Mouse (Mus musculus) liver, embryonic 14.5 days (tissue): ENCODE results near the gene Nbl1.

Source experiments
- CTCF ChIP-seq: IDR thresholded peaks from 2 replicates; pipeline ENCODE4 v1.5.1; 2016; ENCODE audit warnings: antibody characterized with exemption, low read depth, control low read depth
- EP300 ChIP-seq: IDR thresholded peaks from 2 replicates; pipeline ENCODE4 v1.6.1; 2016; ENCODE audit warnings: antibody characterized with exemption, low read depth

DNA sequence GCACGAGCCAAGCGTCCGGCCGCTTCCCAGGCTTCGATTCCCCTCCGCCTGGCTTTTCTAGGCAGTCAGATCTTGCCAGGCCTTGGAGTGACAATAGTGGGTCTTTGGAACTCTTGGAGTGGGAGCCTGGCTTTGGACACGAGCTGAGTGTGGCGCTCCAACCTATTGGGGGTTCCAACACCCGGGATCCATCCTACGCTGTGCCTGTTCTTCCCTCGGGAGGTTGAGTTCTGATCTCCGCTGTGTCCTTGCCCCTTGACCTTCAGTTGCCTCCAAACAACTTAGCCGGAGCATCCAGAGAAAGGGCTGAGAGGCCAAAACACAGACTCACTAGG lies 370 bp upstream of the Nbl1 start:
- no peak for TF ChIP-seq EP300
- no peak for TF ChIP-seq CTCF
